Mouse (Mus musculus): ENCODE measurements around the gene Mchr1.

Gene Mchr1

DNA sequence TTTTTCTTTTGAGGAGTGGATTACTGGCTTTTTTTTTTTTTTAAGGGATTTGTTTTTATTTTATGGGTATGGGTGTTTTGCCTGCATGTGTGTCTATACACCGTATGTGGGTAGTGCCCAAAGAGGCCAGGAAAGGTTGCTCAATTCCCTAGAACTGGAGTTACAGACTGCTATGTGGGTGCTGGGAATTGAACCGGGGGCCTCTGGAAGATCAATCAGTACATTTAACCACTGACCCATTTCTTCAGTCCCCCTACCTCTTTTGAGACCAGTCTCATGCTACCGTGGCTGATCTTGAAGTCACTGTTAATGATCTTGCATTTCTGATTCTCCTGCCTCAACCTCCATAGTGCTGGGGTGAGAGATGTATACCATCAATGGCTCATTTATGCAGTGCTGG is 8.0 kb upstream of the Mchr1 start:
- no peak for DNase-seq (ENCODE audit: low spot score in 2 of 2)

DNA sequence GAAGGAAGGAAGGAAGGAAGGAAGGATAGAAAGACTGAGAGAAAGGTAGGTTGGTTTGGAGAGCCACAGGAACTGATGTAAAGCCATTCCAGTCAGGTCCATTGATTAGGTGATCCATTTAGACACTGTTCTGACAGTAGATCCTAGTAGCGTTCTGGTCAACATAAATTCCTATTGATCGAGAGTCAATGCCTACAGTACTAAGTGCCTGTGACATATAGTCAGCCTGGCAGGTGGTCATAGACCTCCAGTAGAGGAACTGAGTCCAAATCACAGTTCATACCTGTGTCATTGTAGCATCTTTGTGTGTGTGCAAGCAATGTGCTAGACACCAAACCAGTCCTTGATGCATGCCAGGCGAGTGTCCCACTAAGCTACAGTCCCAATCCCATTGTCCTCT is 7.0 kb upstream of the Mchr1 start:
- no peak for DNase-seq (ENCODE audit: low spot score in 2 of 2)

DNA sequence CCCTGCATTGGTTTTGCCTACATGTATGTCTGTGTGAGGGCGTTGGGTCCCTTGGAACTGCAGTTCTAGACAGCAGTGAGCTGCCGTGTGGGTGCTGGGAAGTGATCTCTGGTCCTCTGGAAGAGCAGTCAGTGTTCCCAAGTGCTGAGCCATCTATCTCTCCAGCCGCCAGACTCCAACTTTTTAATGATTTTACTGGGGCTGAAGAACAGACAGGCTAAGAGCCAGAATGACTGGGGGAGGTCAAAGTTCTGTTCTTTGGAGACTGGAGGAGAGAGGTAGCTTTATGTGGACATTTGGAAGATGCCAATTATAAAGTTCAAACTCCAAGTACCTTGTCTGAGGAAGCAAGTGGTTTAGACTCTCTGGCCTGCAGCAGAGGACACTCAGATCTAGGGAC is 5.5 kb upstream of the Mchr1 start:
- no peak for DNase-seq (ENCODE audit: low spot score in 2 of 2)

DNA sequence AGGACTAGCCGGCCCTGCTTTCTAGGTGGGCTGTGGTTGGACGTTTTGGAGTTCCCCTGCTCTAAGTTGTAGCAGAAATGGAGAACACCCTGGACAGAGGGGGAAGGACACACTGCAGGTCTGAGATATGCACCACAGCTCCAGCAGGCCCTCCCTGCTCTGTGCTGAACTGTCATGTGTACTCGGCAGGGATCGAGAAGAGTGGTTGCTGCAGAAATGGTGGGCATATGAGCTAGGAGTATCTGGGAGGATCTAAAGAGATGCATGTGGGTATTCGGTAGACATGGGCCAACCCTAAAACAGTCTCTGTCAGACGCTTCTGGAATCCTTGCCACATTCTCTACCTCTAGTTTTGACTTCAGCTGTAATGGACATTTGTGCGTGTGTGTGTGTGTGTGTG is 4.0 kb upstream of the Mchr1 start:
- DNase-seq (ENCODE audit: low spot score in 2 of 2): no peak

DNA sequence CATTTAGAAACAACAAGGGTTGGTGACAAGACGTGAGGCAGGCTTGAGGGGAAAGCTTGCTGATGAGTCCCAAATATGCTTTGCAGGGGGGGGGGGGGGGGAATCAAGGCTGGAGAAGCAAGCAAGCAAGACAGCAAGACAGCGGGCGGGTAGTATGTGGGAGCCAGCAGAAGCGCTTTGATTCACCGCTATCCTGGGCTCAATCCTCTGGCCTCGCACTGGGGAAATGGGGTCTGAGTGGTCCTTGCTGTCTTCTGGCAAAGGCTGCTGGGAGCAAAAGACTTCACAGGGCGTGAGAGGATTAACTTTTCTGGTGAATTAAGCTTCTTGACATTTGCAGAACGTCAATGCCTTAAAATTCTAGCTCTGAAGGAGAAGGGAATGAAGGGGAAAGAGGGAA is 763 bp downstream of the Mchr1 start:
- DNase-seq (ENCODE audit: low spot score in 2 of 2): no peak

DNA sequence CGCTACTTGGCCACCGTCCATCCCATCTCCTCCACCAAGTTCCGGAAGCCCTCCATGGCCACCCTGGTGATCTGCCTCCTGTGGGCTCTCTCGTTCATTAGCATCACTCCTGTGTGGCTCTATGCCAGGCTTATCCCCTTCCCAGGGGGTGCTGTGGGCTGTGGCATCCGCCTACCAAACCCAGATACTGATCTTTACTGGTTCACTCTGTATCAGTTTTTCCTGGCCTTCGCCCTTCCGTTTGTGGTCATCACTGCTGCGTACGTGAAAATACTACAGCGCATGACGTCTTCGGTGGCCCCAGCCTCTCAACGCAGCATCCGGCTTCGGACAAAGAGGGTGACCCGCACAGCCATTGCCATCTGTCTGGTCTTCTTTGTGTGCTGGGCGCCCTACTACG is 2.2 kb downstream of the Mchr1 start:
- DNase-seq (ENCODE audit: low spot score in 2 of 2): no peak

DNA sequence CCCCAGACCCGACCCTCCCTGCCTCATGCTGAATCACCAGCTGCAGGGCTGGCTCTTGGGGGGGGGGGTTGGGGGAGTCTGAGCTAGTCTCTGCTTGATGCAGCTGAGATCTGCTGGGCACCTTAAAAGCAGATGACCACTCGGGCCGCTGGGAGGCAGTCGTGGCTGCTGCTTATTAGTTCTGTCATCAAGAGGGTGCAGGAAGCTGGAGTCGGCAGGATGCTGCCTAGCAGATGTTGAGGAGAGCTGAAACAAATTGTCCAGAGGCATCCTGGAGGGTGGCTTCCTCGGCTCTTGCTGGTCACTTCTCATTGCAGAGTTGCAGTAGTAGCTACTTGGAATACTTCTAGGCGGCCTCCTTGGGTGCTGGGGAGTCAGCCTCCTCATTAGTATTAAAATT is 4.0 kb downstream of the Mchr1 start:
- peak in 1 of 2 experiments; percentile 45 for DNase-seq (ENCODE audit: low spot score in 2 of 2)

DNA sequence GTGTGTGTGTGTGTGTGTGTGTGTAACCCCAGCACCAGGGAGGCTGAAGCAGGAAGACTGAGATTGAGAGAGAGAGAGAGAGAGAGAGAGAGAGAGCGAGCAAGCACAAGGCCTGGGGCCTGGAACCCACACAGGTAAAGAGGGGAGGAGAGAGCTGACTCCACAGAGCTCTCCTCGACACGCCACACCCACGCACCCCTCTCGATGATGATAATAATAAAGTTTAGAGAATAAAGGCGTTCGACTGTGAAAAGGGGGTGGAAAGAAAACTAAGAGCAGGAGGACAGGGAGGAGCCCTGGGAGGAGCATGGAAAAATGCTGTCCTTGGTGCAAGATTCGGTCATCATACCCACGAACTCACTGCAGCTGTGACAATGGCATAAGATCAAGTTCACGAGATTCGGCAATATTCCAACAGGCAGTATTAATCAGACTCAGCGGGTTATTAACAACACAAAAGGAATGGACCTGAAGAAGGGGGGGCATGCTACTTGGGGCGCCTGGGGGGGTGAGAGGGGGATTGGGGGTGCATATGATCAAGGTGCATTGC is 4.6 kb downstream of the Mchr1 start:
- no peak for DNase-seq (ENCODE audit: low spot score in 2 of 2)

DNA sequence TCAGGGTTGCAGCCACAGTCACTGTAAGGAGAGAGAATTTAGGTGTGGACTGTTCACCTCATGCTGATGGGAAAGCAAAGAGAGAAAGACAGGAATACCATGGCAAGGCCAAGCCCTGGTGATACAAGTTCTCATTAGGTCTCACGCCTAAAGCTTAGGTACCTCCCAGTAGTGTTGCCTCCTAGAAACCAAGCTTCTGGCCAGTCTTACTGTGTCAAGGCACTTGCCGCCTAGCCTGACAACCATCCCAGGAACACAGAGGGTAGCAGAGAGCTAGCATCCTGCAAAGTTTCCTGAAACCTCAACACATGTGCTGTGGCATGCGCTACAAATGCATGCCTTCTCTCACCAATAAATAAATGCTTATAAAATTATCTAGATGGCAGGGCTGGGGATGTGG is 11.6 kb downstream of the Mchr1 start:
- DNase-seq (ENCODE audit: low spot score in 2 of 2): no peak

DNA sequence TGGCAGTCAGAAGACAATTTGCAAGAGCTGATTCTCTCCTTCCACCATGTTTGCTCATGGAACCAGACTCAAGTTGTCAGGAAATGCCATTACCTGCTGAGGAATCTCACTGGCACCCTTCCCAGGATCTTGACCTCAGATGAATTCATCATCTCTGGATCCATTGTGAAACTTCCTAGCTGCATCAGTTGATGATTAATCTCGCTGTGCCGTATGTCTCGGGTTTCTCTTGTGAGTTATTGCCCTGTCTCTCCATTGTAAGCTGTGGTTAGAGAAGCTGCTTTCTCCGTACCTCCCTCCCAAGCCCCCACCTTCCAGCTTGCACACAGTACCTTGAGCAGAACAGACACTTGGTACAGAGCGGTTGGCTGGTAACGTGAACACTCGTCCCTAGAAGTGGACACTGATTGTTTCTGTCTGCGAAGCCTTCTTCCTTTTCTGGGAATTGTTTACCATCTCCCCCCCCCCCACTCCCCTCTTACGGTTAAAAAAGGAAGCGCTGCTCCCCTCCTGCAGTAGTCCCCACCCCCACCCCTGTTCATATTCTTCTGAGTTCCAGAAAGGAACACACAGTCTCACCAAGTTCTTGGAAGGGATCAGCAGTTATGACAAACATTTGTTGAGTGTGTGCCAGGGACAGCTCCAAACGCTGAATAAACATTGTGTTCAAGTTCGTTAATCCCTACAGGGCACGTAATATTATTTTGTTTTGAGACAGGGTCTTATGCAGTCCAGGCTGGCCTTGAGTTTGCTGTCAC is 12.5 kb downstream of the Mchr1 start:
- DNase-seq (ENCODE audit: low spot score in 2 of 2): no peak

DNA sequence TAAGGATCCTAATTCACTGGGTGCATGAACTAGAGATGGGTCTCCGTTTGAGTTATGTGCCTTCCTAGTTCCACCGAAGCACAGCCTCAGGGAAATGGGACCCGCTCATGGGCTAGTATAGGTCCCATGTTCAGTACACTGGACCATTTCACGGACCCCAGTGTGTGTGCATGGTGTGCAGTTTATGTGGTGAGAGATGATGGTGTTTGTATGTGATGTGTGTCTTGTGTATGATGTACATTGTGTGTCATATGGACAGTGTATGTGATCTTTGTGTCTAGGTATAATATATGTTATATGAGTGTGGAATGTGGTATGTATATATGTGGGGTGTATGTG is 13.0 kb downstream of the Mchr1 start:
- DNase-seq (ENCODE audit: low spot score in 2 of 2): no peak

DNA sequence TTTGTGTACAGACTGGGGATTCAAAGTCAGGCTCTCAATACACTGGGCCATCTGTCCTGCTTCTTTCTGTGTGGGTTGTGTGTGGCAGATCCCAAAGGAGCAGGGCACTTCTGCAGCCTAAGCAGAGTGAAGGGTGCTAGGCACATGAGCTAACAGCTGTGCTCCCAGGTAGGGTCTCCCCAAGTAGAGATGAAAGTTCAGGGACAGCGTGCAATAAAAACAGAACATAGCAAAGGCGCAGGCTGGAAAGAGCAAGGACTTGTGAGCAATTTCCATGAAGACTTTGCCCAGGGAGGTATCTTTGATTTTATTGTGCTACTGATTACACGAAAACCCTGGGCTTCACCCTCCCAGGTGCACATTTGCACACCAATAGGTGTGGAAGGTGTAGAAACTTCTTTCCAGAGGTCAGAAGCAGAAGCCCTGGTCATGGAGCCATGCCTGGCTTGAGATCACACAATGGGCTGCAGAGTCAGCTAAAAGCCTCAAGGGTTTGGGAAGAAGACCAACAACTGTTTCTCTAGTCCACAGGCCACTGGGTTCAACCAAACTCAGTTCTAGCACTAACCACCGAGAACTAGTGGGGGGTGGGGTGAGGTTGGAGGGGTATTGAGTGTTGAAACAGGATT is 13.8 kb downstream of the Mchr1 start:
- no peak for DNase-seq (ENCODE audit: low spot score in 2 of 2)

DNA sequence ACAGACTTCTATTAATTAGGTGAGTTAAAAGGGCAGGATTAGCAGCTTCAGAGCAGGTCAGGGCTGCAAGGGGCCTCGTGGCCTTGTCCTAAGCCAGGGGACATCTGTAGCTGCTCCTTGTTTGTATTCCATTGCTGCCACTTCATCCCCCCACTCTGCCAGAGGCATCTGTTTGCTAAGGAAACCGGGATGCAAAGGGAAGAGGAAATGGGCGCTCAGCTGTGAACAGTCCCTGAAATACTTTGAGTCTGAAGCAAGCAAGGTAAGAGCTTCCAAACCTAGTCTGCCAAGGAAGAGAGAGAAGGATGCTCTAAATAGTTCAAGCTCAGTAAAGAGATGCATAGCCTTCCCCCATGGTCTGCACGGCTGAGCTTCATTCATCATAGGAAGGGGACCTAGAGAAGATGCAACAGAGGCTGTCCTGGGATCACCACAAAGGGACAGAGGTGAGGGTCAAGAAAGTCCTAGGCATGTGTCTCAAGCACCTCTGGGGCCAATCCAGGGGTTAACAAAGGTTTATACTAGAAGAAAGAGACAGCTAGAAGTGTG is 17.4 kb downstream of the Mchr1 start:
- DNase-seq (ENCODE audit: low spot score in 2 of 2): no peak

DNA sequence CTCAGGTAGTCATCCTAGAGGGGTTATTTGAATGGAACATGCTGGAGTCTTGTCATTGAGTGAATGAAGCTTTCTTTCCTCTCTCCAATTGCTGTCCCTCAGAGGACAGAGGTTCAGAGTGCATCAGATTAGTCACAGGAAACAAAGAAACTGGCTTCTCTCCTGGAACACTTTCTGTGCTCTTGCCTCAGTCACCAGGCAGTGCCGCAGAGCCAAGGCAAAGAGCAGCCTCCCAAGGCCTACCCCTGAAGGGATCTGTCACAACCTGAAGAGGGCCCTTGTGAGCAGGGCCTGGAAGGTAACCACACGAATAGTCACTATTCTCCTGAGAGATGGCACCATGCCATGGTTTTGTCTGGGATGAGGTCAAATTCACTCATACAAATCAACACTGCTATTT is 18.3 kb downstream of the Mchr1 start:
- no peak for DNase-seq (ENCODE audit: low spot score in 2 of 2)

DNA sequence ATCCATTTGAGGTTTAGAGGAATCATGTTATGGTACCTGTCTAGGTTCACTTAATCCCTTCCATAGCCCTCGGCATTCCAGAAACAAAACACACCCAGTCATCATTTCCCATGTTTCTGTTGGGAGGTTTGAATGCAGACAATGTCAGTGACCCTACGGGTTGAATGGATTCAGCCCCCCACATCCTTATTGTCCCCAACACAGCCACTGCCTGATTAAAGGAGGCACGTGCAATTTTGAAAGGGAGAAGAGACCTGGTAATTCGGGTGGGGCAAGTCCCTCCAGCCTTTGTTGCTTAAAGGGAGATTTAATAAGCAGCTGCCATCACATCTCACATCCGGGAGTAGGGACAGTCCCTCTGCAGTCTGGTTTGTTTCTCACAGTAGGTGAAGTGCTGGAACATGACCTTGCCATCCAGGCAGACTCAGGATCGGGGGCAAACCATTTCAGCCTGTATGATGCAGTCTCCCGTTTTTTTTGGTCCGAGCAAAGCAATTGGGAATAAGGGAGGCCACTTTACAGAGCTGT is 18.9 kb downstream of the Mchr1 start:
- no peak for DNase-seq (ENCODE audit: low spot score in 2 of 2)

DNA sequence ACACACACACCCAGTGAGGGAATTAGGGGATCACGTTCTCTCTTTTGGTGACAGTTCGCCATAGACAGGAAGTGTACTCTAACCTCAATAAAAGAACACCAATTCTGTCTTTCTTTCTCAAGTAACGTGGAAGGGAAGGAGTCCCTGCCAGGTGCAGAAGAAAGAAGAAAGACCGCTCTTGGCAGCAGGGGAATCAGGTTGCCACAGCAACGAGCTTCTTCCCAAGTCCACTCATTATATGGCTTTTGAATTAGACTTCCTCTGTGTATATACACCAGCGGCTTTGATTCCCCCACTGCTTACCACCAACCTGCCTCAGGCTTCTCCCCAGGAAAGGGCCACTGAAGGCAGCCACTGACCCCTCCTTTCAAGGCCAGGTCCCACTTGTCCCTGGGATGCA is 19.8 kb downstream of the Mchr1 start:
- no peak for DNase-seq (ENCODE audit: low spot score in 2 of 2)

DNA sequence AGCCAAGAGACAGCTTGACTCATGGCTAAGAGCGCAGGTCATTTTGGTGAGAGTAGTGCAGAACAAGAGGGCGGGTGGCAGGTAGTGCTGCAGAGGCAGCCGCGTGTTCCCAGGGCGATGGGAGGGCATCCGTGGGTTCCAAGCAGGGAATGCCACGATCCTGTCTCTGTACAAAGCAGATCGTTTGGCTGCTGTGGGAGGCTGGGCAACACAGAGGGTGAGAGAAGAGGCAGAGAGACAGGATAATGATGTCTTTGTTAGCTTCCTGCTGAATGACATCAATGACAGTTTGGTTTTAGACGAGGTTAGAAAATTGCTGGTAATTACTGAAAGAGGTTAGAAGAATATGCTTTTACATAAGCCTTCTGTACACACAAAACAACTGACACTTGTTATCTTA is 23.0 kb downstream of the Mchr1 start:
- DNase-seq (ENCODE audit: low spot score in 2 of 2): no peak

DNA sequence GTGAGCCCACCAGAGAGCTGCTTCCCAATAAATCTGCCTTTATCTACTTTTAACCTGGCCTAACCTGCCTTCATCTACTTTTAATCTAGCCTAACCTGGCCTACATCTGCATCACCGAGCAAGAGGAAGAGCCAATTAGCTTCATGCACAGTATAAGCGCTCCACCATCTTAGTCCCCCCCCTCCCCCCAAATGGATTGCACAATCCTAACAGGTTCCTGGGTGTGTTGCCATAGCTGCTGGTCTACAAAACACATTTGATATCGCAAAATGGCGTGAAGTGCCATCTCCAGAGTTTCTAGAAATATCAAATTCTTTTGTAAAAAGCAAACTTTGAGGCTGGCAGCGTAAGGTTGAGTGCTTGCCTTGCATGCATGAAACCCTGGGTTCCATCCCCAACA is 24.0 kb downstream of the Mchr1 start:
- DNase-seq (ENCODE audit: low spot score in 2 of 2): no peak

DNA sequence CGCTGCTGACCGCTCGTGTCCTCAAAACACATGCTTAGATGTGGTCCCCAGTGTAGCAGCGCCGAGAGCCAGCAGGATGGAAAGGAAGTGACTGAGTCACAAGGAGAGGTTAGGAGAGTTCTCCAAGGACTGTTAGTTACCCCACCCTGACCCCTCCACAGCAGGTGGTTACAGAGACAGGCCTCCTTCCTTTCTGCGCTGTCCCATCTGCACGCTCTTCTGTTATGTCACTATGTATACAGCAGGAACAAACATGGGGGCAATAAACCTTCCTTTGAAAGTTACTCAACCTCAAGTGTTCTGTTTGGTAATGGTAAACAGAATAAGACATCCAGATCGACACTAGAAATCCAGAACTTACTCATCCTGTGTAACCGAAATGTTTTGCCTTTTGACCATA is 24.9 kb downstream of the Mchr1 start:
- no peak for DNase-seq (ENCODE audit: low spot score in 2 of 2)

DNA sequence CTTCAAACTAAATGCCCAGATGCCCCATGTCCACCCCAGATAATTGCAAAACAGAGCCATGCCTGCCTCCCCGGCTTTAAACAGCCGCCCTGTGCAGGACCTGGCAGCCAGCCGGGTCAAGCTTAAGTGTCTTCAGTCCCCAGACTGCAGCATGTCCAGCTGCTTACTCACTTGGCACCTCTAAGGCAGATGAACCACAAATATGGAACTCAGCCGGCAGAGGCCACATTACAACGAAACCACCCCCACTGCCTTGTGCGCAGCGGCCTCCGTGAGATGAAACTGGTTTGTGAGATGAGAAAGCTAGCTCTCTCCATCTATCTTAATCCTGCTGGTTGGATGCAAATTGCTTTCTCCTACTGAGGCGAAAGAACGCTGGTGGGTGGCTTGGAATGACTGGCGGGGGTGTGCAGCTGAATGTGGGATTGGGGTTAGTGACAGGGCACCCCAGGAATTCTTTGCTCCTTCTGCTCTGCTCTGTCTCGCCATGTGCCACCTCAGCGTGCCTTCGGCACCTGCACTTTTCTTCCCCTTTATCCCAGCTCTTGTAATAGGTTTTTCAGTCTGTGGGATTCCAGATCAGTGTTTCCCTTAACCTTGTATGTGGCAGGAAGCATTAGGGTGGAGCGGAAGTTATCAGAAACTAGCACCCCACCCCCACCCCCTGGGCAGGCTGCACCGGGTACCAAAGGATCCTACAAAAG is 29.2 kb downstream of the Mchr1 start:
- peak; percentile 69 for DNase-seq (ENCODE audit: low spot score in 2 of 2)

DNA sequence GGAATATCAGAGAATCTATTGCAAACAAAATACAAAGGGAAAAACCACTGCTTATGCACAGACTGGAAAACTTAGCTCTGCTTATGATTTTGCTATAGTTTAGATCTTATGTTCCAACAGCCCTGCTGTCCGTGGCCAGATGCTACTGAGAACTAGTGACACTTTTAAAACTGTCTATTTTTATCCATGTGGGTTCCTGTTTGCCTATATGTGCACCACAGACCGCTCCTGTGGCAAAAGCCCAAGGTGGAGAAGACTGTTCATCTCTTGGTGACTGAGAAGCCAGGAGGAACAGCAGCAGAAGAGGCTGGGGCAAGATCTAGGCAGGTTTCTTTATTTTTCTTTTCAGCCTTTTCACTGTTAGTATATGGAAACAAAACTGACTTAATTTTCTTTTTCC is 32.1 kb downstream of the Mchr1 start:
- no peak for DNase-seq (ENCODE audit: low spot score in 2 of 2)

DNA sequence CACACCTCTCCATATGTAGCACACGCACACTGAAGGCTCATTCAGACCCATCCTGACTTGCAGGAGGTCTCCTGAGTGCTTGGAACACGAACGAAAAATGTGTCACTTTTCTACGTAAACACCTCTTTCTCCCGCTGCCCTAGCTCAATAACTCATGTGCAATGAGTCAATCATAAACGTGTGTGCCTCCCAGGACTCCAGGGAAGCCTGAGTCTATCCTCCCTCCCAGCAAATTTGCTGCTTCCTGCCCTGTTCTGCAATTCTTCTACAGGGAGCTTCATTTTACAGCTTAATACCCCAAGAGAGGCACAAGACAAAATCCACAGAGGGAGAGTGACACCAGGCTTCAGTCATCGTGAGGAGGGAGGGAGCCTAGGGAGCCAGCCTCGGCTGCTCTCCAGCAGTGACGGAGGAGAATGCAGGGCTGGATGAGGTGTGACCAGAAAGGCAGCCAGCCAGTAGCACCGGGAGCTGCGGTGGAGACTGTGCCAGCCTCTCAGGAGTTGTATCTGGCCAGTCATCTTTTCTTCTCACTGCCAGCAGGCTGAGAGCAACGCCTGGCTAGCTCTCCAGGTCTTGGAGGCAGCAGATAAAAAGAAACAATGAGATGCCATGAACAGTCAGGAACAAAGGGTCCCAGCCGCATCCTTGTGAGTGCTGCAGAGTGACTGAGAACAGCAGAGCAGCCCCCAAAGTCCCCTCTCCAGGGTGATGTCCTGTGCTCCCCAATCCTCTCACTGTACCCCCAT is 37.2 kb downstream of the Mchr1 start:
- DNase-seq (ENCODE audit: low spot score in 2 of 2): peak; percentile 59 to 67

All from right cerebral cortex, adult 2 months (tissue).